Mouse (Mus musculus): ENCODE measurements around the gene Efna5. TPM values are rescaled to one million over a fixed set of nuclear protein-coding genes. Genes with fewer than 3 reads are reported as not detected.

Gene Efna5
- total RNA-seq, 1 experiment from 2014 or later = not detected

DNA sequence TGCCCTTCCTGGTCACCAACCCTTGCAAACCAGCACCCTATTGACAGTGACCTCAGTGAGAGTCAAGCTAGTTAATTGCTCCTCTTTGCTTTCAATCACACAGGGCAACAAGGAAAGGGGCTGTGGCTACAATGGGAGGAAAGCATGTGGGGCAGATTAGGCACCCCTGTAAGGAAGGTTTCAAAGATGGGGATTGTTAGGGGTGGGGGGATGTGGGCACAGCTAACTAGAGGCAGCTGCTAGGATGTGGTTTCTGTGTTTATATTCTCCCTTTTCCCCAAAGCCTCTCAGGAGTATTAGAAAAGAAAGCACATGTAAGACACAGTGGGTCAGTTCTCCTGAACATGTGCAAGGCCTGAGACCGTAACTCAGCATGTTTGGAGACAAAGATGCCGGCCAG lies 62.8 kb downstream of the Efna5 start:
- ATAC-seq (replicated peaks in 1 of 2; ENCODE audit: insufficient read depth in 1 of 2, low FRiP score in 2 of 2, low TSS enrichment in 1 of 2, low read depth in 1 of 2, poor library complexity in 2 of 2, severe bottlenecking in 2 of 2) = peak; percentile 12 to 54; a peak in 3 of 4 replicates

DNA sequence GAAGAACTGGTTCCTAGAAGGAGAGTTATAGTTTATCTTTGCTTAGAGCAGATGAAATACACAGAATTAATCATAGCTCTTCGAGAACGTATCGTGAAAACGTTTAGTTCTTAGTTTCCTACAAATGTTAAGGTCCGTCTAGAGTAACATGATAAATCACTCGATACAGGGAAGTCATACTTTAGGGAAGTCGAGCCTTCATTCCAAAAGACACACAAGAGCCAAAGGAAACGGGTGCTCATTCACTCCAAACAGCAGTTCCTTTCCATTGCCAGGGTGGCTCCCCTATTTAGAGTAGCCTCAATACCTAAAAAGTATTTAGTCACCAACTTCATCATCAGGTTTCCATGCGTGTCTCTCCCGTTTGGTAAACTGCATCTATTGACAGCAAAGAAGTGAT lies 64.2 kb downstream of the Efna5 start:
- peak; percentile 46 to 54 for ATAC-seq (replicated peaks in 1 of 2; ENCODE audit: insufficient read depth in 1 of 2, low FRiP score in 2 of 2, low TSS enrichment in 1 of 2, low read depth in 1 of 2, poor library complexity in 2 of 2, severe bottlenecking in 2 of 2)

DNA sequence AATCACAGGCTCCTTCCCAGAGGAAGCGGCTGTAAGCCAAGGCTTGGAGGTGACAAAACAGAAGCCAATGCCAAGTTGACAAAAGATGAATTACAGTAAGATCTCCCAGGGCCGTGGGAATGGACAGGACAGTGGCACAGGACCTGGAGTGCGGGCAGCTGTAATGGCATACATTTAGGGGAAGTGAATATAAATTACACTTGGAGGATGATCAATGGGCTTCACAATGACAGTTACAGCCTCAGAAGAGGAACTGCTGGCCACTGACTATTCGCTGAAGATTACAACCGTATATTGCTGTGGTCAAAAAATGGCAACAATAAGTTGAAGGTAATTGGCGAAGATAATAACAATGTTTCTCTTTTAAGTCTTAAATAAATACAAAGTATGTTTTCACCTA lies 67.7 kb downstream of the Efna5 start:
- ATAC-seq (replicated peaks in 1 of 2; ENCODE audit: insufficient read depth in 1 of 2, low FRiP score in 2 of 2, low TSS enrichment in 1 of 2, low read depth in 1 of 2, poor library complexity in 2 of 2, severe bottlenecking in 2 of 2) = peak in 1 of 2 experiments; percentile 46; a peak in 1 of 4 replicates

DNA sequence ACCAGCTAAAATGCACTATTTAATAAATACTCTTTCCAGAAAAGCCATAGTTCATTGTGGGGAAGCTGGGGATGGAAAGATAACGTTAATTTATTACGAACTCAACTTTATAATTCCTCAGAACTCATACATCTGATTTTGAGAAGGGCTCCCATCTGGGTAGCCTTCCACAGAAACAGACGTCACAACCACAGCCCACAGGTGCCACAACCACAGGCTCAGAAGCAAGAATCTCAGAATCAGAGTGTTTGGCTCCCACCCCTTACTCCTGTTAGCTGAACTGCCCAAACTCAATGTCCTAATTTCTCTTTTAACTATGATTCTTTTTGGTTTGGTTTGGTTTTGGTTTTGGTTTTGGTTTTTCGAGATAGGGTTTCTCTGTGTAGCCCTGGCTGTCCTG lies 73.2 kb downstream of the Efna5 start:
- peak; percentile 68 to 70; a peak in 3 of 4 replicates for ATAC-seq (replicated peaks in 1 of 2; ENCODE audit: insufficient read depth in 1 of 2, low FRiP score in 2 of 2, low TSS enrichment in 1 of 2, low read depth in 1 of 2, poor library complexity in 2 of 2, severe bottlenecking in 2 of 2)

DNA sequence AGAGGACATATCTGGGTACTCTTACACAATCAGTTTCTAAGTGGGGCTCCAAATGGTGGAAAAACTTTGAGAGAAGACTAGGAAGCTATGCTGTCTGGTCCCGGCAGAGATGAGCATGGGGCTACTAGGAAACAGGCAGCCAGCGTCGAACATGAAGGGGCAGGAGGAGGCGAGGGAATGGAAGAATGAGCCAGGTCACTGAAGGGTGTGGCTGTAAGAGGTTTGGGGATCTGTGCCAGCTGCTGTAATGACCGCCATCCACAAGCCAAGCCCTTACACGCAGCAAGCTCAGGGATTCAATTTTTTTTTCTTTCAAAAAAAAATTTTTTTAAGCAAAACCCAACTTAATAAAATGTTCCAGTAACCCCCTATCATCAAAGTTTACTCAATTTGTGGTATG lies 74.5 kb downstream of the Efna5 start:
- no peak for ATAC-seq (replicated peaks in 1 of 2; ENCODE audit: insufficient read depth in 1 of 2, low FRiP score in 2 of 2, low TSS enrichment in 1 of 2, low read depth in 1 of 2, poor library complexity in 2 of 2, severe bottlenecking in 2 of 2)

DNA sequence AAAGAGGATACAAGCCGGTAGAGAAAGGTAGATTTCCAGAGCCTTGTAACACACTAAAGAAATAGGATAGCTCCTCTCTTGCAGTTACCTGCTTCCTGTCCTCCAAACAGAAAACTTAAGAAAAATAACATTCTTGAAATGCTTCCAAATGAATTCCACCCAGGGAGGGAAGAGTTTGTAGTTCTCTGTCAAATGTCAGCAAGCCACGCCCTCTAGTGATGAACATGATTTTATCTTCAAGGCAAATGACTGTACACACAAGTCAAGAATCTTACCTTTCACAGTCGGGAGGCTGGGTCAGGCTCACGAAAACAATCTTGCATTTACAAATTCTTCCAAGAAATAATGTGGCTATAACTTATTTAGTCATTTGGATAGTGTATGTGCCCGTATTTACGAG lies 78.4 kb downstream of the Efna5 start:
- no peak for ATAC-seq (replicated peaks in 1 of 2; ENCODE audit: insufficient read depth in 1 of 2, low FRiP score in 2 of 2, low TSS enrichment in 1 of 2, low read depth in 1 of 2, poor library complexity in 2 of 2, severe bottlenecking in 2 of 2)

DNA sequence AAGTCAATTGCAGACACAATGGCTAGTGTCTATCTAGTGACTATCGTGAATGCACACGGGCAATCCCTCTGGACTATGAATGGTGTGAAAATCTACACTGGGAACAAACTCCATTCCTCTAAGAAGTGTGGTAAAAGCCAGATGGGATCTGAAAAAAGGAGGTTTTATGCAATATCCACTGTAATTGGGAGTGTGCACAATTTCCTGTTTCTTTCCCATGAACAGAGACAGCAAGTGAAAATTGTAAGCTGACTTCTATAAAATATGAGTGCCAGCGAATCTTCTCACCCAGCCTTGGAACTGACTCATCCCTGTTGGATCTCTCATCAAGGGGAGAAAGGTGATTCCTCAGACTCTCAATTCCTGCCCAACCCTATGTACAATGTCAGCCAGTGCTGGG lies 83.8 kb downstream of the Efna5 start:
- ATAC-seq (replicated peaks in 1 of 2; ENCODE audit: insufficient read depth in 1 of 2, low FRiP score in 2 of 2, low TSS enrichment in 1 of 2, low read depth in 1 of 2, poor library complexity in 2 of 2, severe bottlenecking in 2 of 2) = no peak

DNA sequence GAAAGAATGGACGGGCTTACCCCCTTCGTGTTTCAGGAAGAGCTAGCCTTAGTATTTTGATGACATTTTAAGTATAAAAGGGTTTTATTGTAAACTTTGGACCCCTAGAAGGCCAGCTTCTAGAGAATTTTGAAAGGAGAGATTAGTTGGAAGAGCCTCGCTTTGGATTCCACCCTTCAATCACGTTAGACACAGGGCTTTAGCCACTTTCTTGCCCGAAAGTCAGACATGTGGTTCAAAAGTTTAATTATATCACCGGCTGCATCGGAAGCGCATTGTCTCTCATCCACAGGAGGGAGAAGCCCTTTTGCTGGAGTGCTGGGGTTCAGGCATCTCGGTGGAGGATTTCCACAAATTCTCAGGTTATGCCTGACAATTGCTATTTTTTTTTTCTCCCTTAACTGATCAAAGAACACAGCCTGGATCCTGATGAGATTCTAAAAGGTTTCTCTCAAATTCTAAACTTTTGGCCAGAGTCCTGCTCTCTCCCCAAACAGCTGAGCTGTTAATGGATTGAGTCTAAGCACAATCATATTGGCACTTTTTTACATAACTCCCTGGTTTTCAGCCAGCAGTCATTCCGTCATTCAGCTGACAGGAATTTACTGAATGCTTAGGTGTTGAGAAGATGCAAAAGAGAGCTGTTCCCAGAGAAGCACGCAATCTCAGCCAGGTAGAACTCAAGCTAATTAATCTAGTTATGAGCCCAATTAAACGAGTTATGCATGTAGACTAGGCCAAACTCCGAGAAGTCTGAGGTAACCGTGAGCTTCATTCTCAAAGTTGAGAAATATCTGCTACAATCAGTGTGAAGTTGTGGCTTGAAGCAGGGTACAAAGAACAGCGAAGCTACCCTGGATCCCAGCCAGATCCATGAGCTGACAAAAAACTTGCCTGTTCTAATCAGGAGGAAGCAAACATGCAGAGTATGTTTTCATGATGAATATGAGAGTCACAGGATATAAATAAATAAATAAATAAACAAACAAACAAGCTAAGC lies 91.5 kb downstream of the Efna5 start:
- ATAC-seq (replicated peaks in 1 of 2; ENCODE audit: insufficient read depth in 1 of 2, low FRiP score in 2 of 2, low TSS enrichment in 1 of 2, low read depth in 1 of 2, poor library complexity in 2 of 2, severe bottlenecking in 2 of 2) = no peak

DNA sequence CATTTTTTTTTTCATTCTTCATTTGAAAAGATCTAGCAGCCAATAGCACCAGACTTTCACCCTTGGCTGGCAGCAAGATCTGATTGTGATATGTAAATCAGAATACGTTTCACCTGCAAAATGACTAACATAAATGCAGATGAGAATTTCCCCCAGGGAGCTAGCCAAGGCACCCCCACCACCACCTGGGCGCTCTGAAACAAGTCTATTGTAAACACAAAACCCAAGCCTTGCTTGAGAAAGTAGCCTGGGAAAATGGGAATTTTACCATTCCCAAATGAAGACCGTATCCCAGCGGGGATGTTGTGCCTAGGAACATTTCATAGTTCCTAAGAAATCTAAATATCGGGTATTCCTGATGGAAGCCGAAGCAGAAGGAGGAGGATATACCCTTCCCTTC lies 92.3 kb downstream of the Efna5 start:
- ATAC-seq (replicated peaks in 1 of 2; ENCODE audit: insufficient read depth in 1 of 2, low FRiP score in 2 of 2, low TSS enrichment in 1 of 2, low read depth in 1 of 2, poor library complexity in 2 of 2, severe bottlenecking in 2 of 2) = no peak

DNA sequence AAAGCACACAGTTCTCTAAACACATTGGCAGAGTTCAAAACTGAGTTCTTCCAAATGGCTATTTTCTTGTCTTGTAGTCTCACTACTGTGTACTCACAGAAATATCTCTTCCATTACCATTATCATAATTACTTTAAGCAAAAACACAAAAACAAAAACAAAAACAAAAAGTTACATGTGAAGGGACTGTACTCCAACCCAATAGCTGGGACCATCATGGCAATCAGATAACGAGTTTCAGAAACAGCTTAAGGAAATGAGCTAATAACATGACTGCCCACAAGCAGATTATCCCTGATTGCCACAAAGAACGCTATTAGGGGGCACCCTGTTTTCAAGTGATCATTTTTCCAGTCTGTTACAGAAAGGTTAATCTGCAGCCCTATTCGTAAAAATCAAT lies 93.3 kb downstream of the Efna5 start:
- ATAC-seq (replicated peaks in 1 of 2; ENCODE audit: insufficient read depth in 1 of 2, low FRiP score in 2 of 2, low TSS enrichment in 1 of 2, low read depth in 1 of 2, poor library complexity in 2 of 2, severe bottlenecking in 2 of 2) = no peak

DNA sequence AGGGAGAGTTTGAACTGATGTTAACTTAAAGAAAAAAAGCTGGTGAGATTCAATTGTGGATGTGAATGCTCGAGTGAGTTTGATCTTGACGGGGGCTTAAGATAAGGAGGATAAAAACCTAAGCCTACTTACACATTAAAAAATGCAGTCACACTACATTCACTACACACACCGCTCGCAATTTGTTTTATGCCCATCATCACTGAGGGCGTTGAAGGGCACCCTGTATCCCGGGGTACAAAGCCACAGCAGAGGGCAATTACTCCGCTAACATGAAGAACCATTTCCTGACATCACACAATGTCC lies 94.6 kb downstream of the Efna5 start:
- ATAC-seq (replicated peaks in 1 of 2; ENCODE audit: insufficient read depth in 1 of 2, low FRiP score in 2 of 2, low TSS enrichment in 1 of 2, low read depth in 1 of 2, poor library complexity in 2 of 2, severe bottlenecking in 2 of 2) = no peak

DNA sequence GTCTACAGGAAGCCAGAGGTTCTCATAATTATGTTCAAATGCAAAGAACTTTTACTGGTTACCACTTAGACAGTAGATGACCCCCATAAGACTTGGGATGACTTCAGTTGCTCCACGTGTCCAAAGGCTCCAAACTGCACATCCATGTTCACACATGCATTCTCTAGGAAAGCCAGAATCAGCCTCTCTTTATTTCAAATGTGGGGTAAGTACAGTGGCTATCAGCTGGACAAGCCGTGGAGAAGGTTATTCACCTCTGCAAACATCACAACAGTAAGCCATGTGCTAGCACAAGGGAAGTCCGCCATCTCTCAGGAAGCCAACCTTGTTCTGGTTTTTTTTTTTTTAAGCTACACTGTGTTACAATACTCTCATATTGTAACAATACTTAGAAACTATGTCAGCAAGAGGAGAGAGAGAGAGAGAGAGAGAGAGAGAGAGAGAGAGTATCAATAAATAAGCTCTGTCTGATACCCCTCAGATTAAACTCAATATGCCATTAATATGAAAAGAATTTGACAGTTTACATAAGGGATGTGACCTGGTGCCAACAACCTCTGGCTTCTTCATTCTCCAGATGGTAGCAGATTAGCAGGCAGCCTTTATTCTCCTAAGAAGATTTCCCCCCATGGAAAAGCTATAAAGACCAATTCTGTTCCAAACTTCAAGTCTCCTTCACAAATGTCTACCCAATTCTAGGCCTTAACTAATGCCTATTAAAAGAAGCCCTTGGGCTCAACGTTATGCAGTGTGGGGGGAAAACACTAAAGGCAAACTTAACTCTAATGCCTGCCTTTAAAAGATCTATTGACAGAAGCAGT lies 95.1 kb downstream of the Efna5 start:
- no peak for ATAC-seq (replicated peaks in 1 of 2; ENCODE audit: insufficient read depth in 1 of 2, low FRiP score in 2 of 2, low TSS enrichment in 1 of 2, low read depth in 1 of 2, poor library complexity in 2 of 2, severe bottlenecking in 2 of 2)

DNA sequence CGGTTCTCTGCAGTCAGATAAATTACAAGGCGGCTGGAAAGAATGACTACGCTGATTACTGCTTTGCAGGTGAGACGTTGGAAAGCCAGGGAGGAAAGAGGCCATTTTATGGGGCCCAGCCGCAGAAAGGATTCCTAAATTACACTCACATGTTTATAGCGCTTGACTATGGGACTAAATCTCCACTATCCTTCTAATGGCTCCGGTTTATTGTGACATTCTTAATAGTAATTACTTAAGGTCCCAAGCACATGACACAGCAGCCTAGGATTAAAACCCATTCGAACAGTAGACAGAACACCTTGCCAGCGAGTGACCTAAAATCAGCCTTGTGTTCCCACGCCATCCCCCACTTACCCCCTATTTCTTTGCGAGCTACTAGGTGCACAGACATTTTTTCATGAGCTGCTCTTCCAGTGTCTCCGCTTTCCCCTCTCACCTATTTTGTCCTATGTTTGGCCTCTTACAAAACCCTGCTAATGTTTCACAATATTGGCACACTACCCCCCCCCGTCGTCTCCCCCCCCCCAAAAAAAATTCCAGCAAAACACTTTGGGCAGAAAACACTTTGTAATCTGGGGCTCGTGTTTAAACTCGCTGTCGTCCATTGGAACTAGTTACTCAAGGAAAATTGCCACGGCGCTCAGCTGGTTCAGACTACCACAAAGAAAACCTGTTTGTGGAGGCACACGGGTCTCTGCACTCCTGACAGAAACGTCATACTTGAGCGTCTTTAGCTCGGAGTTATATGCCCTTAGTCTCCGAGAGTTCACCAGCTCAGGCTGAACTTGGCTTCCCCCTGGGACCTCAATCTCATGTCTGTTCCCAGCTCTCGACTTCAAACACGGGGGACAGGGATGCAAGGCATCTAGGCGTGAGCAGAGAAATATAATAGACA lies 96.6 kb downstream of the Efna5 start:
- ATAC-seq (replicated peaks in 1 of 2; ENCODE audit: insufficient read depth in 1 of 2, low FRiP score in 2 of 2, low TSS enrichment in 1 of 2, low read depth in 1 of 2, poor library complexity in 2 of 2, severe bottlenecking in 2 of 2) = no peak; a peak in 1 of 4 replicates

DNA sequence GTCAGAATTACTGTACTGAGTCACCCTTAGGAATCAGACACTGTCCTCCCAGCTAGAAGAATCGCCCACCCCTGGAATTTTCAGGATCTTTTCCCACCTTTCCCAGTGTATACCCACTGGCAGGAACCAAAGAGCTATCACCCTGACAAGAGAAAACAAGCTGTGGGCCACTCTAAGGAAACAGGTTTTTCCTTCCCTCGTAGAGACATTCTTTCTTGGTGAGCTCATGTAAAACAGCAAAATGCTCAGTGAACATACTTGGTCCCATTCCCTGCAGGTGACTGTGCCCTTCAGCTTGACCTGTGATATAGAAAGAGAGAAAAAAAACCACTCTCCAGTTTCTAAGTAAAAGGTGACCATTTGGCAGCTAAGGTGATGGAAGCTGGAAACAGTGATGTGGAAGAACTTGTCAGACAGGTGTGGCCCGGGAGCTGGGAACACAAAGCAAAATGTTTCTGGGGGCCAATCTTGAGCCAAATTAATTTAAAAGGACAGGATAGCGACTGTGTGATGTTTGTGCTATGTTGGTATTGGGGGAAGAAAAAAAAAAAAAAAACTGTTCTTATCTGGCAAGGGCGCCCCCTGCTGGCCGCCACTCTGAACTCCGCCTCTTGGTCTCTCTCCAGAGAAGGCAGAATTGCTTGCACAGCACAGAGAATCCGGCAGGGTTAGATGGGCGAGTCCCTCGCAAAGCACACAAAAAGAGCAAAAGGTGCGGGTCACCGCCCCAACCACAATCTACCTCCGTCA lies 97.4 kb downstream of the Efna5 start:
- ATAC-seq (replicated peaks in 1 of 2; ENCODE audit: insufficient read depth in 1 of 2, low FRiP score in 2 of 2, low TSS enrichment in 1 of 2, low read depth in 1 of 2, poor library complexity in 2 of 2, severe bottlenecking in 2 of 2) = peak; percentile 84 to 86

DNA sequence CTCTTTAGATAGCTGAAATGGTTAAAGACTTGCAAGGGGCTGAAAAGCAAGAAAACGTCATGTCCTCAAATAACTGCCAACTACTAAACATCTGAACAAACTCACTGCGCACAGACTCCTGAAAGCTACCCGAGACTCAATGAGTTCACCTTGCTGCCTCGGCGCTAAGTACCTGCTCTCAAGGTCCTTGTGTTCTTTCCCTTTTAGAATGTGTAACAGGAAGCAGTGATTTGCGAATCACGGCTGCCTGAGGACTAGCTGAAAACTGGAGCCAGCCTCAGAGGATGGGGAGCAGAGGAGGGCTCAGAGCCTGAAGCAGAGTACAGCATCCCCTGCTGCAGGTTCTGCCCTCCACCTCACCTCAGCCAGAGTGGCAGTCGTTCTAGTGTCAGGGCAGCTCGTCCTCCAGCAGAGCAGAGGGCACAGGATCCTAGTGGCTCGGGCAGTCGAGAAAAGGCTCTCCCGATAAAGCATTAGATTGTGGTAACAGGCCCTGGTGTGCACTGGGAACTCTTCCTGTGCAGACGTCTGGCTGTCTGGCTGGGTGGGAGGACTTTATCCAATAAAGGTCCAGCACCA lies 98.2 kb downstream of the Efna5 start:
- ATAC-seq (replicated peaks in 1 of 2; ENCODE audit: insufficient read depth in 1 of 2, low FRiP score in 2 of 2, low TSS enrichment in 1 of 2, low read depth in 1 of 2, poor library complexity in 2 of 2, severe bottlenecking in 2 of 2) = no peak

DNA sequence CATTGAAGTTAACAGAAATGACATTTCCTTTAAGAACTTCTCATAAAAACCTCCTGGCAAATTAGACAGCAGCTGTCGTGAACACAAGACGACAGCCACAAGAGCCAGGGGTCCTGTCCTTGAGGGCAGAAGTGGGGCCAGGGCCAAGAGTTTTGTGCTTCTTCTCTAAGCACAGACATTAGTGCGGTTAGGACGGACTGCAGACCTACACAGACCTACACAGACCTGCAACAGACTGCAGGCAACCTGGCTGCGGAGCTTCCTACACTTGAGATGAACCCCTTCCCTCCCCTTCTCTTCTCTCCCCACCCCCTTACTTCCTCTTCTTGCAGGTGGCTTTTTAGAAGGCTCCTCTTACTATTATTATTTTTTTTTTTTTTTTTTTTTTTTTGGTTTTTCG lies 100.0 kb downstream of the Efna5 start:
- peak; percentile 37 to 74; a peak in 3 of 4 replicates for ATAC-seq (replicated peaks in 1 of 2; ENCODE audit: insufficient read depth in 1 of 2, low FRiP score in 2 of 2, low TSS enrichment in 1 of 2, low read depth in 1 of 2, poor library complexity in 2 of 2, severe bottlenecking in 2 of 2)
